Mouse (Mus musculus) liver, postnatal 0 days (tissue): ENCODE data around the gene Zfp512. TPM values are rescaled to one million over a fixed set of nuclear protein-coding genes. Genes with fewer than 3 reads are reported as not detected.
"Not testable (repeated sequence)": the region's sequence is repeated elsewhere in the genome, so short reads cannot be mapped to it uniquely, and the experiment has no call there.

ENCODE experiments used
- ATAC-seq: fragments of 200-750 bp; cut with Nextera tagmentation; 2 replicates; pipeline ENCODE4 v1.8.0; 2017; ENCODE audit warnings: mild to moderate bottlenecking, moderate library complexity
- DNase-seq: peaks from one replicate; pipeline ENCODE4 v3.0.0-alpha.2; 2016
- H3K27ac ChIP-seq: fragments of 300-500 bp; sonication (generic); 2 replicates; pipeline ENCODE4 v1.5.1; 2014; ENCODE audit warnings: antibody characterized with exemption, moderate library complexity, mild to moderate bottlenecking, low read depth
- H3K27me3 ChIP-seq: fragments of 300-500 bp; sonication (generic); 2 replicates; pipeline ENCODE4 v1.6.1; 2014; ENCODE audit warnings: low read length, control low read depth, mixed read lengths; ENCODE audit not compliant: insufficient read depth
- H3K36me3 ChIP-seq: fragments of 300-500 bp; sonication (generic); replicated peaks from 2 replicates; pipeline ENCODE4 v1.6.1; 2014; ENCODE audit warnings: mild to moderate bottlenecking, control low read depth, low read length, moderate library complexity, mixed read lengths; ENCODE audit not compliant: insufficient read depth
- H3K4me1 ChIP-seq: fragments of 300-500 bp; sonication (generic); 2 replicates; pipeline ENCODE4 v1.6.1; 2014; ENCODE audit warnings: antibody characterized with exemption, mild to moderate bottlenecking, control low read depth; ENCODE audit not compliant: insufficient read depth
- H3K4me2 ChIP-seq: fragments of 300-500 bp; sonication (generic); 2 replicates; pipeline ENCODE4 v1.6.1; 2014; ENCODE audit warnings: low read depth, mild to moderate bottlenecking, low read length, moderate library complexity, mixed read lengths
- H3K4me3 ChIP-seq: fragments of 300-500 bp; sonication (generic); 2 replicates; pipeline ENCODE4 v1.5.1; 2014; ENCODE audit warnings: low read depth, low read length
- H3K9ac ChIP-seq: fragments of 300-500 bp; sonication (generic); replicated peaks from 2 replicates; pipeline ENCODE4 v1.6.1; 2014; ENCODE audit warnings: mild to moderate bottlenecking, moderate library complexity
- H3K9me3 ChIP-seq: fragments of 300-500 bp; sonication (generic); 2 replicates; pipeline ENCODE4 v1.6.1; 2016; ENCODE audit warnings: mild to moderate bottlenecking, control low read depth, low read length, mixed read lengths
- CTCF ChIP-seq: sonication (generic); IDR thresholded peaks from 2 replicates; pipeline ENCODE4 v1.5.1; 2016; ENCODE audit warnings: antibody characterized with exemption, low read depth
- EP300 ChIP-seq: IDR thresholded peaks from 2 replicates; pipeline ENCODE4 v1.6.1; 2016; ENCODE audit warnings: antibody characterized with exemption, low read depth, mild to moderate bottlenecking
- WGBS: fragments of 180-500 bp; shearing (Covaris S2); extraction: QIAGEN DNeasy Blood & Tissue Kit; methylation state at CpG from one replicate; pipeline ENCODE4 v1.1.7; 2014; ENCODE audit not compliant: insufficient replicate concordance; 5-methylcytosine and 5-hydroxymethylcytosine counted together
- polyA plus RNA-seq: library from polyadenylated mRNA; unstranded; fragments of >200 nt; fragmentation: Nextera tagmentation; extraction: Ambion mirVana; gene quantifications from 2 replicates; pipeline ENCODE4 v1.2.1, GENCODE M21; 2015

Zfp512 gene
- polyA plus RNA-seq, 1 experiment from 2014 or later, result 7.6 TPM

GRCm38 (mm10) chr5:31527117-31527680 lies 75.0 kb downstream of the Zfp512 start:
- no peaks in the 10 kb centered on the region for H3K9me3 ChIP-seq
- peak overlapping the region; percentile 98 for H3K4me2 ChIP-seq
- H3K36me3 ChIP-seq, result peaks cover 32% of the 10 kb centered on the region
- WGBS, result 2% methylated on average over 39 of the region's 40 CpGs
- ATAC-seq, result peak; percentile 24
- H3K4me1 ChIP-seq, result peaks cover 18% of the 10 kb centered on the region
- no peak for DNase-seq
- peak overlapping the region; percentile 95 for H3K9ac ChIP-seq
- H3K27me3 ChIP-seq, result no peaks in the 10 kb centered on the region
- peak overlapping the region; percentile 91 for H3K27ac ChIP-seq
- peak overlapping the region; percentile 100 for H3K4me3 ChIP-seq
- no peak for TF ChIP-seq EP300
- no peak for TF ChIP-seq CTCF

GRCm38 (mm10) chr5:31527707-31528106 lies 75.5 kb downstream of the Zfp512 start, which contains the start of gene Supt7l:
Gene Supt7l, minus strand, starts transcription at chr5:31527807.
- H3K4me1 ChIP-seq, result peaks cover 18% of the 10 kb centered on the region
- not testable (repeated sequence) for ATAC-seq
- 75% methylated on average over 11 of the region's 11 CpGs for WGBS

GRCm38 (mm10) chr5:31528560-31528959 lies 76.3 kb downstream of the Zfp512 start:
- Histone ChIP-seq H3K27me3 (no peaks in the 10 kb centered on the region), H3K9ac (no peak overlapping the region), H3K9me3 (no peaks in the 10 kb centered on the region), H3K4me3 (no peak overlapping the region), H3K4me1 (peaks cover 18% of the 10 kb centered on the region), H3K27ac (no peak overlapping the region), H3K36me3 (peaks cover 40% of the 10 kb centered on the region), H3K4me2 (0 out of 2 replicates have a peak overlapping the region, but pooled peaks have one; percentile 98)
- TF ChIP-seq EP300 (no peak), CTCF (peak; percentile 22; the same call in 1 of the 2 replicates)
- 34% methylated on average over 2 of the region's 2 CpGs for WGBS
- ATAC-seq, result no peak
- no peak for DNase-seq

More at GRCm38 (mm10) chr5:31527707-31528106, 75.5 kb downstream of the Zfp512 start, which contains the start of gene Supt7l:
- Histone ChIP-seq H3K4me2 (peak within 1 kb of the TSS; percentile 98), H3K4me3 (peak within 1 kb of the TSS; percentile 100), H3K27ac (peak within 1 kb of the TSS; percentile 91), H3K36me3 (peaks cover 34% of the 10 kb centered on the region), H3K9ac (peak within 1 kb of the TSS; percentile 95)
- H3K9me3 ChIP-seq, H3K27me3 ChIP-seq, DNase-seq: not testable (repeated sequence)

Other genes starting within 250 kb of the Zfp512 start
- 49.4 and 56.9 TPM in 2 replicates for gene Ppm1g, start 231.7 kb upstream of the Zfp512 start, polyA plus RNA-seq
- gene Nrbp1, start 211.6 kb upstream of the Zfp512 start, polyA plus RNA-seq, result 42.9 and 43.0 TPM in 2 replicates
- gene Gm9970, start 211.2 kb upstream of the Zfp512 start, polyA plus RNA-seq, result 0.28 TPM in 1 of 2 replicates, not detected in the other
- gene Krtcap3, start 200.7 kb upstream of the Zfp512 start, polyA plus RNA-seq, result 6.5 and 7.5 TPM in 2 replicates
- 2.3 and 2.7 TPM in 2 replicates for gene Ift172, start 161.3 kb upstream of the Zfp512 start, polyA plus RNA-seq
- gene Fndc4, start 156.4 kb upstream of the Zfp512 start, polyA plus RNA-seq, result 4.4 and 5.4 TPM in 2 replicates
- 53.7 and 63.1 TPM in 2 replicates for gene Gckr, start 155.0 kb upstream of the Zfp512 start, polyA plus RNA-seq
- not detected in 2 replicates for gene 4930548H24Rik, start 33.3 kb downstream of the Zfp512 start, polyA plus RNA-seq
- gene Gpn1, start 42.3 kb downstream of the Zfp512 start, polyA plus RNA-seq, result 10.9 TPM in 2 replicates
- 8.2 and 8.7 TPM in 2 replicates for gene Slc4a1ap, start 74.6 kb downstream of the Zfp512 start, polyA plus RNA-seq
- gene Supt7l, start 75.4 kb downstream of the Zfp512 start, polyA plus RNA-seq, result 4.9 and 5.2 TPM in 2 replicates
- gene Mrpl33, start 144.5 kb downstream of the Zfp512 start, polyA plus RNA-seq, result 165 and 167 TPM in 2 replicates
- 23.4 and 24.1 TPM in 2 replicates for gene Rbks, start 245.2 kb downstream of the Zfp512 start, polyA plus RNA-seq
- gene Babam2, start 245.3 kb downstream of the Zfp512 start, polyA plus RNA-seq, result 22.1 and 25.2 TPM in 2 replicates